Comparison of ENCODE assay signal across 8 mouse cellular contexts in the genomic region with DNA sequence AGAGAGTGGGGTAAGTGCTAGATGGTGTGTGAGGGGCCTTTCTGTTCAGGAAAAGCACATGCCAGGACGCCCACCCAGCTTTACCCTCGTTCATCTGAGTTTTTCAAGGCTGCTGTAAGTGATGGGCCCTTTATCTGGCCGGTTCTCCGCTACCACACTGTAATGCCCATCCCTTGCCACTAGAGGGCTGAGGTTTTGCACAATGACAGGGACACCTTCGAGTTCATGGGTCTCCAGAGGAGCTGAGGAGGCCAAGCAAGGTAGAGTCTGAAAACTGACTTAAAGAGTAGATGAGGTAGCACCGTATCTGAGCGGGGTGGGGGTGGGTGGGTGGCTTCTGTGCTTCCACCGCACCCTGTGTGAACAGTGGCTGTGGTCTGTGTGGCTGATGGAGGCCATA. TPM values are rescaled to one million over a fixed set of nuclear protein-coding genes. Genes with fewer than 3 reads are reported as not detected.
A peak's percentile ranks its signal among the peaks of the same experiment; 100 is the strongest.
DNase-seq lines count a peak whose midpoint lies in the region; ATAC-seq and TF ChIP-seq lines count a peak whose summit lies in the region.

No protein-coding gene starts in this region.

- ATAC-seq in forebrain, embryonic 15.5 days (replicated peaks) = no peak
- ATAC-seq in forebrain, embryonic 13.5 days = peak; percentile 43; the same call in 1 of the 2 replicates

- WGBS in forebrain, embryonic 10.5 days = 29% methylated on average over 8 of the region's 8 CpGs
- 24% methylated on average over 8 of the region's 8 CpGs for WGBS in forebrain, embryonic 15.5 days
- WGBS in forebrain, embryonic 13.5 days = 30% methylated on average over 8 of the region's 8 CpGs
- WGBS in small intestine, adult 2 months = 20% methylated on average over 8 of the region's 8 CpGs

- H3K9me3 ChIP-seq in forebrain, embryonic 10.5 days = no peaks in the 10 kb centered on the region
- no peaks in the 10 kb centered on the region for H3K9me3 ChIP-seq in forebrain, embryonic 15.5 days
- H3K9me3 ChIP-seq in forebrain, embryonic 13.5 days (replicated peaks) = no peaks in the 10 kb centered on the region

- H3K27ac ChIP-seq in forebrain, embryonic 10.5 days = no peak overlapping the region
- no peak overlapping the region for H3K27ac ChIP-seq in forebrain, embryonic 15.5 days (replicated peaks)
- H3K27ac ChIP-seq in forebrain, embryonic 13.5 days = no peak overlapping the region
- H3K27ac ChIP-seq in small intestine, adult 2 months (ENCODE audit: insufficient read depth, low read depth, low read length) = no peak overlapping the region

- H3K9ac ChIP-seq in forebrain, embryonic 15.5 days (replicated peaks) = no peak overlapping the region
- no peak overlapping the region for H3K9ac ChIP-seq in forebrain, embryonic 13.5 days

- H3K36me3 ChIP-seq in forebrain, embryonic 10.5 days (replicated peaks) = no peaks in the 10 kb centered on the region
- no peaks in the 10 kb centered on the region for H3K36me3 ChIP-seq in forebrain, embryonic 15.5 days
- H3K36me3 ChIP-seq in C2C12 (ENCODE audit: control insufficient read depth, insufficient read depth) = no peaks in the 10 kb centered on the region
- H3K36me3 ChIP-seq in forebrain, embryonic 13.5 days (ENCODE audit: poor library complexity, severe bottlenecking) = no peaks in the 10 kb centered on the region
- H3K36me3 ChIP-seq in small intestine, adult 2 months (ENCODE audit: control insufficient read depth, insufficient read depth, low read length) = no peaks in the 10 kb centered on the region

- peaks cover 13% of the 10 kb centered on the region; the same call in 1 of the 2 replicates for H3K4me1 ChIP-seq in forebrain, embryonic 10.5 days
- peaks cover 22% of the 10 kb centered on the region for H3K4me1 ChIP-seq in forebrain, embryonic 15.5 days
- peaks cover 13% of the 10 kb centered on the region; the same call in 1 of the 2 replicates for H3K4me1 ChIP-seq in forebrain, embryonic 13.5 days
- no peaks in the 10 kb centered on the region for H3K4me1 ChIP-seq in small intestine, adult 2 months (ENCODE audit: control insufficient read depth, insufficient read depth, insufficient read length, low read length)

- H3K4me2 ChIP-seq in forebrain, embryonic 15.5 days (replicated peaks) = no peak overlapping the region
- H3K4me2 ChIP-seq in forebrain, embryonic 13.5 days = no peak overlapping the region

- H3ac ChIP-seq in C2C12 (ENCODE audit: control insufficient read depth, insufficient read length, low read depth) = no peak overlapping the region

- no peaks in the 10 kb centered on the region for H3K79me2 ChIP-seq in C2C12 (ENCODE audit: control insufficient read depth, insufficient read depth)

- no peak for TF ChIP-seq POLR2A in small intestine, adult 2 months (IDR thresholded peaks at IDR 0.05; ENCODE audit: low read depth, low read length)

- no peaks in the 10 kb centered on the region for H3K27me3 ChIP-seq in forebrain, embryonic 10.5 days (ENCODE audit: poor library complexity, severe bottlenecking)
- no peaks in the 10 kb centered on the region for H3K27me3 ChIP-seq in forebrain, embryonic 15.5 days
- no peaks in the 10 kb centered on the region for H3K27me3 ChIP-seq in C2C12 (ENCODE audit: control insufficient read depth, insufficient read depth, insufficient read length)
- H3K27me3 ChIP-seq in forebrain, embryonic 13.5 days = no peaks in the 10 kb centered on the region
- no peaks in the 10 kb centered on the region for H3K27me3 ChIP-seq in small intestine, adult 2 months (ENCODE audit: control insufficient read depth, insufficient read depth, low read length)

- no peak overlapping the region for H3K4me3 ChIP-seq in forebrain, embryonic 10.5 days
- H3K4me3 ChIP-seq in forebrain, embryonic 15.5 days = no peak overlapping the region
- H3K4me3 ChIP-seq in C2C12 (ENCODE audit: insufficient read depth, poor library complexity, severe bottlenecking) = no peak overlapping the region
- H3K4me3 ChIP-seq in forebrain, embryonic 13.5 days = no peak overlapping the region
- no peak overlapping the region for H3K4me3 ChIP-seq in small intestine, adult 2 months (ENCODE audit: low read depth, low read length)

- TF ChIP-seq CTCF in C2C12 (IDR thresholded peaks at IDR 0.05; ENCODE audit: control insufficient read depth, insufficient read depth, insufficient read length) = peak; percentile 35
- TF ChIP-seq CTCF in small intestine, adult 2 months (IDR thresholded peaks at IDR 0.05; ENCODE audit: extremely low read depth, insufficient read length, insufficient replicate concordance, low read depth, low read length) = peak; percentile 76; the same call in 1 of the 2 replicates

- no peaks in the 10 kb centered on the region for H3K79me3 ChIP-seq in C2C12 (ENCODE audit: low read depth)

- DNase-seq in forebrain, embryonic 10.5 days (ENCODE audit: extremely low spot score, low spot score) = peak; percentile 67
- DNase-seq in c-Kit-positive CD71-positive TER-119-negative erythroid progenitor cells, embryonic 14.5 days (ENCODE audit: low read depth) = peak; percentile 45
- DNase-seq in kidney, postnatal 10 days = peak; percentile 69
- peak; percentile 38 to 67 for DNase-seq in lung, postnatal 4 days

TF ChIP-seq in C2C12, 6 proteins besides CTCF, POLR2A, EP300 and RAD21:
- TF ChIP-seq FOSL1 (IDR thresholded peaks at IDR 0.05; ENCODE audit: insufficient read depth, low read length, poor library complexity, severe bottlenecking) = no peak
- TF ChIP-seq MYOD1 (IDR thresholded peaks at IDR 0.05; ENCODE audit: control insufficient read depth, insufficient read length, low read depth) = no peak
- no peak for TF ChIP-seq MAX (IDR thresholded peaks at IDR 0.05)
- no peak for TF ChIP-seq MYOG (IDR thresholded peaks at IDR 0.05; ENCODE audit: control insufficient read depth, extremely low read depth, insufficient read length)
- TF ChIP-seq CEBPB (IDR thresholded peaks at IDR 0.05; ENCODE audit: low read depth) = no peak
- TF ChIP-seq USF1 (IDR thresholded peaks at IDR 0.05; ENCODE audit: low read depth) = no peak

RNA-seq across cellular contexts. Expression of gene Cnih3, which starts 27.2 kb away (rescaled TPM):
- 0.95 and 1.3 TPM in 2 replicates for polyA plus RNA-seq in forebrain, embryonic 10.5 days (2016; fragmentation: Nextera tagmentation; extraction: Ambion mirVana)
- polyA plus RNA-seq in forebrain, embryonic 15.5 days (2015; fragmentation: Nextera tagmentation; extraction: Ambion mirVana) = 39.4 and 42.7 TPM in 2 replicates
- 0.07 TPM for polyA plus RNA-seq in C2C12 (2012; fragmentation: generic; extraction: Trizol)
- 9.2 and 9.8 TPM in 2 replicates for polyA plus RNA-seq in forebrain, embryonic 13.5 days (2015; fragmentation: Nextera tagmentation; extraction: Ambion mirVana)
- polyA plus RNA-seq in small intestine, adult 2 months (2012; rRNA removed) = 0.08 and 0.10 TPM in 2 replicates
